Mouse (Mus musculus) intestine, embryonic 15.5 days (tissue): Measurements from ENCODE around the gene Ttll9. TPM values are rescaled to one million over a fixed set of nuclear protein-coding genes. Genes with fewer than 3 reads are reported as not detected.

Experiments used
- ATAC-seq: fragments of 200-750 bp; cut with Nextera tagmentation; 2 replicates; pipeline ENCODE4 v1.8.0; 2017; ENCODE audit warnings: moderate TSS enrichment, moderate library complexity
- H3K27ac ChIP-seq: fragments of 300-500 bp; sonication (generic); 2 replicates; pipeline ENCODE4 v1.5.1; 2015; ENCODE audit warnings: mild to moderate bottlenecking, inconsistent platforms
- H3K27me3 ChIP-seq: fragments of 300-500 bp; sonication (generic); replicated peaks from 2 replicates; pipeline ENCODE4 v1.6.1; 2015; ENCODE audit warnings: inconsistent platforms
- H3K36me3 ChIP-seq: fragments of 300-500 bp; sonication (generic); 2 replicates; pipeline ENCODE4 v1.6.1; 2015; ENCODE audit warnings: inconsistent platforms
- H3K4me1 ChIP-seq: fragments of 300-500 bp; sonication (generic); replicated peaks from 2 replicates; pipeline ENCODE4 v1.6.1; 2015; ENCODE audit warnings: inconsistent platforms
- H3K4me2 ChIP-seq: fragments of 300-500 bp; sonication (generic); replicated peaks from 2 replicates; pipeline ENCODE4 v1.6.1; 2015; ENCODE audit warnings: mild to moderate bottlenecking, inconsistent platforms
- H3K4me3 ChIP-seq: fragments of 300-500 bp; sonication (generic); replicated peaks from 2 replicates; pipeline ENCODE4 v1.5.1; 2015; ENCODE audit warnings: inconsistent platforms
- H3K9ac ChIP-seq: fragments of 300-500 bp; sonication (generic); 2 replicates; pipeline ENCODE4 v1.6.1; 2015; ENCODE audit warnings: inconsistent platforms
- H3K9me3 ChIP-seq: fragments of 300-500 bp; sonication (generic); 2 replicates; pipeline ENCODE4 v1.6.1; 2016; ENCODE audit warnings: inconsistent platforms
- WGBS: fragments of 180-500 bp; shearing (Covaris S2); methylation state at CpG from one replicate; pipeline ENCODE4 v1.1.7; 2015; 5-methylcytosine and 5-hydroxymethylcytosine counted together
- polyA plus RNA-seq: library from polyadenylated mRNA; unstranded; fragments of >200 nt; fragmentation: Nextera tagmentation; extraction: Ambion mirVana; gene quantifications from 2 replicates; pipeline ENCODE4 v1.2.1, GENCODE M21; 2015

Gene Ttll9
- polyA plus RNA-seq, 1 experiment from 2014 or later = 0.18 TPM

GRCm38 (mm10) chr2:153002492-153003248, 40.4 kb downstream of the Ttll9 start:
- no peak overlapping the region for H3K4me3 ChIP-seq
- H3K9me3 ChIP-seq = no peaks in the 10 kb centered on the region
- no peaks in the 10 kb centered on the region for H3K36me3 ChIP-seq
- no peaks in the 10 kb centered on the region for H3K27me3 ChIP-seq
- no peaks in the 10 kb centered on the region for H3K4me1 ChIP-seq
- no peak overlapping the region for H3K9ac ChIP-seq
- WGBS = 71% methylated on average over 15 of the region's 15 CpGs
- no peak overlapping the region for H3K27ac ChIP-seq
- no peak overlapping the region for H3K4me2 ChIP-seq
- ATAC-seq = no peak

- H3K4me1 ChIP-seq = no peaks in the 10 kb centered on the region
- no peaks in the 10 kb centered on the region for H3K9me3 ChIP-seq
- H3K4me2 ChIP-seq = no peak overlapping the region
- H3K27me3 ChIP-seq = no peaks in the 10 kb centered on the region
- H3K4me3 ChIP-seq = no peak overlapping the region
- no peak for ATAC-seq
- H3K27ac ChIP-seq = no peak overlapping the region
- WGBS = 72% methylated on average over 13 of the region's 13 CpGs
- no peak overlapping the region for H3K9ac ChIP-seq
- H3K36me3 ChIP-seq = peaks cover 3% of the 10 kb centered on the region; the same call in 1 of the 2 replicates
Measured at GRCm38 (mm10) chr2:153003681-153004338, 41.5 kb downstream of the Ttll9 start.

- no peak for ATAC-seq
- Histone ChIP-seq H3K9me3 (no peaks in the 10 kb centered on the region), H3K9ac (no peak overlapping the region), H3K27ac (no peak overlapping the region), H3K4me3 (no peak overlapping the region), H3K4me2 (no peak overlapping the region), H3K4me1 (no peaks in the 10 kb centered on the region), H3K36me3 (peaks cover 15% of the 10 kb centered on the region), H3K27me3 (no peaks in the 10 kb centered on the region)
- 73% methylated on average over 3 of the region's 3 CpGs for WGBS
Measured at GRCm38 (mm10) chr2:153005981-153006380, 43.7 kb downstream of the Ttll9 start.

GRCm38 (mm10) chr2:153009192-153009973, 47.1 kb downstream of the Ttll9 start:
- no peak for ATAC-seq
- Histone ChIP-seq H3K4me2 (no peak overlapping the region), H3K9ac (no peak overlapping the region), H3K4me3 (no peak overlapping the region), H3K4me1 (peaks cover 8% of the 10 kb centered on the region), H3K9me3 (no peaks in the 10 kb centered on the region), H3K36me3 (peaks cover 15% of the 10 kb centered on the region), H3K27ac (no peak overlapping the region), H3K27me3 (no peaks in the 10 kb centered on the region)
- 90% methylated on average over 12 of the region's 12 CpGs for WGBS

- Histone ChIP-seq H3K4me3 (peak overlapping the region; percentile 94), H3K36me3 (peaks cover 12% of the 10 kb centered on the region; the same call in 1 of the 2 replicates), H3K4me1 (peaks cover 9% of the 10 kb centered on the region), H3K4me2 (peak overlapping the region; percentile 81), H3K9ac (peak overlapping the region; percentile 86), H3K9me3 (no peaks in the 10 kb centered on the region), H3K27ac (no peak overlapping the region), H3K27me3 (no peaks in the 10 kb centered on the region; the same call in 1 of the 2 replicates)
- WGBS = 86% methylated on average over 11 of the region's 11 CpGs
- ATAC-seq = no peak
Measured at GRCm38 (mm10) chr2:153013724-153014515, 51.6 kb downstream of the Ttll9 start.

- H3K27ac ChIP-seq = no peak within 1 kb of the TSS; the same call in 1 of the 2 replicates
- peak within 1 kb of the TSS; percentile 94 for H3K4me3 ChIP-seq
- WGBS = 1% methylated on average over 54 of the region's 54 CpGs
- peaks cover 9% of the 10 kb centered on the region for H3K4me1 ChIP-seq
- peak within 1 kb of the TSS; percentile 86 for H3K9ac ChIP-seq
- H3K4me2 ChIP-seq = peak within 1 kb of the TSS; percentile 81
- H3K36me3 ChIP-seq = 0 out of 2 replicates have a peak, but pooled peaks cover 7% of the 10 kb centered on the region
- H3K27me3 ChIP-seq = no peaks in the 10 kb centered on the region; the same call in 1 of the 2 replicates
- ATAC-seq = peak; percentile 98
- no peaks in the 10 kb centered on the region for H3K9me3 ChIP-seq
Measured at GRCm38 (mm10) chr2:153014758-153015593, 52.7 kb downstream of the Ttll9 start, which contains the start of gene Pdrg1. Pdrg1 (minus strand) TSS chr2:153015427.

- H3K4me3 ChIP-seq = no peak overlapping the region
- no peak overlapping the region for H3K9ac ChIP-seq
- H3K27ac ChIP-seq = no peak overlapping the region
- H3K36me3 ChIP-seq = no peaks in the 10 kb centered on the region
- H3K9me3 ChIP-seq = no peaks in the 10 kb centered on the region
- no peaks in the 10 kb centered on the region; the same call in 1 of the 2 replicates for H3K27me3 ChIP-seq
- WGBS = 37% methylated on average over 8 of the region's 8 CpGs
- H3K4me1 ChIP-seq = peaks cover 9% of the 10 kb centered on the region
- peak overlapping the region; percentile 81 for H3K4me2 ChIP-seq
- no peak for ATAC-seq
Measured at GRCm38 (mm10) chr2:153015804-153016203, 53.5 kb downstream of the Ttll9 start.

- H3K9me3 ChIP-seq = no peaks in the 10 kb centered on the region
- H3K4me3 ChIP-seq = no peak overlapping the region
- H3K4me2 ChIP-seq = no peak overlapping the region
- no peak overlapping the region for H3K9ac ChIP-seq
- H3K27ac ChIP-seq = no peak overlapping the region
- 37% methylated on average over 5 of the region's 5 CpGs for WGBS
- H3K27me3 ChIP-seq = no peaks in the 10 kb centered on the region; the same call in 1 of the 2 replicates
- ATAC-seq = no peak
- peaks cover 9% of the 10 kb centered on the region for H3K4me1 ChIP-seq
- no peaks in the 10 kb centered on the region for H3K36me3 ChIP-seq
Measured at GRCm38 (mm10) chr2:153016786-153017185, 54.5 kb downstream of the Ttll9 start.

GRCm38 (mm10) chr2:153019355-153019754, 57.1 kb downstream of the Ttll9 start:
- no peaks in the 10 kb centered on the region for H3K36me3 ChIP-seq
- no peaks in the 10 kb centered on the region; the same call in 1 of the 2 replicates for H3K27me3 ChIP-seq
- no peak overlapping the region for H3K9ac ChIP-seq
- no peak for ATAC-seq
- H3K4me1 ChIP-seq = peaks cover under 1% of the 10 kb centered on the region
- no peaks in the 10 kb centered on the region for H3K9me3 ChIP-seq
- no peak overlapping the region for H3K27ac ChIP-seq
- WGBS = 80% methylated on average over 3 of the region's 3 CpGs
- H3K4me2 ChIP-seq = no peak overlapping the region
- no peak overlapping the region for H3K4me3 ChIP-seq

GRCm38 (mm10) chr2:153021163-153021562, 58.9 kb downstream of the Ttll9 start:
- 68% methylated on average over 3 of the region's 3 CpGs for WGBS
- no peak overlapping the region for H3K27ac ChIP-seq
- ATAC-seq = no peak
- no peak overlapping the region for H3K4me2 ChIP-seq
- no peaks in the 10 kb centered on the region for H3K4me1 ChIP-seq
- H3K36me3 ChIP-seq = no peaks in the 10 kb centered on the region
- no peak overlapping the region for H3K9ac ChIP-seq
- no peaks in the 10 kb centered on the region; the same call in 1 of the 2 replicates for H3K27me3 ChIP-seq
- H3K4me3 ChIP-seq = no peak overlapping the region
- H3K9me3 ChIP-seq = no peaks in the 10 kb centered on the region

- no peak overlapping the region for H3K9ac ChIP-seq
- WGBS = 62% methylated on average over 4 of the region's 4 CpGs
- H3K4me2 ChIP-seq = no peak overlapping the region
- H3K27ac ChIP-seq = no peak overlapping the region
- H3K4me1 ChIP-seq = no peaks in the 10 kb centered on the region
- H3K9me3 ChIP-seq = no peaks in the 10 kb centered on the region
- no peak overlapping the region for H3K4me3 ChIP-seq
- ATAC-seq = no peak
- H3K36me3 ChIP-seq = no peaks in the 10 kb centered on the region
- H3K27me3 ChIP-seq = no peaks in the 10 kb centered on the region; the same call in 1 of the 2 replicates
Measured at GRCm38 (mm10) chr2:153022855-153023254, 60.6 kb downstream of the Ttll9 start.
